Mouse (Mus musculus) CD4-positive, CD25-positive, alpha-beta regulatory T cell, adult 4 months (primary cell): ENCODE data around the gene Ear10. TPM values are rescaled to one million over a fixed set of nuclear protein-coding genes. Genes with fewer than 3 reads are reported as not detected.
A peak's percentile ranks its signal among the peaks of the same experiment; 100 is the strongest.
"Not testable (repeated sequence)": the region's sequence is repeated elsewhere in the genome, so short reads cannot be mapped to it uniquely, and the experiment has no call there.

Source experiments
- ATAC-seq: one replicate; pipeline ENCODE4 v1.8.0; 2017
- polyA plus RNA-seq, 2 experiments: library from polyadenylated mRNA; unstranded; fragments of 100-300 nt; shearing (Covaris generic); gene quantifications; one replicate each; pipeline ENCODE4 v1.2.1; 2017

Ear10 gene
- not detected for polyA plus RNA-seq

DNA sequence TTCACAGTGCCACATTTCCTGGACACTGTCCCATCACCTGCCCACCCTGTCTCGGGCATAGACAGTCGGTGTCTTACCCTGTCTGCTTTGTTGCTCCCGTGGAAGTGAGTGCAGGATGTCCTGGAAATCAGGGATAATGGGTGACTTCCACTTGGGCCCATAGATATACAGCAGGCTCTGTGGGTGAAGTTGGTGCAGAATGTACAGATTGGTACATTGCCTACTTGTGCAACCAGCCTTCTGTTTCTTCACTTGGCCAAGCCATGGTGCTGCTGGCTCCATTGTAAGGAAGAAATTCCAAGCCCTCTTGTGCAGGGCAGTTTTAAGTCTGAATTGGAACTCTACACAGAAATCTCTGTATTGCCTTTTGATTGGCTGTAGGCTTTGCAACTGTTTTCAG, at the start of gene Ear10:
Gene Ear10 (minus strand): TSS at position 101 of the 400 bp plus-strand sequence.
- ATAC-seq, result not testable (repeated sequence)

DNA sequence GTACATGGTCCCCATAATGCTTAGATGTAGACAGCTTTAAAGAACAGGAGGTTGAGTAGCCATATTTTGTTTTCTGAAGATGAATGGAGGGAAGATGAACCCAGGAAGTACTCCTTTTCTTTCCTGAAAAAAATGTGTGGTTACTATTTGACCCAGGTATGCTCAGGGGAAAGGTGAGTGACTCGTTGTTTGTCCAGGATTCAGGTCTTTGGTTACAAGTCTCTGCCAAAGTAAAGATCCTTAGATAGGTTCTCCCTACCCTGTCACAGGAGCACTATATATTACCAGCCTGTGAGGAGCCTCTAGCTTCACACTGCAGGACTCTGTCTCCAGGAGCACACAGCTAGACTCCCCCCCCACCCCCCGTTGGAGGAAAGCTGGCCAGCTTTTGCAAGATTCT, 33.4 kb upstream of the Ear10 start, which contains the start of gene Ang5:
Gene Ang5 (plus strand): TSS at position 301 of the 400 bp plus-strand sequence.
- not testable (repeated sequence) for ATAC-seq

DNA sequence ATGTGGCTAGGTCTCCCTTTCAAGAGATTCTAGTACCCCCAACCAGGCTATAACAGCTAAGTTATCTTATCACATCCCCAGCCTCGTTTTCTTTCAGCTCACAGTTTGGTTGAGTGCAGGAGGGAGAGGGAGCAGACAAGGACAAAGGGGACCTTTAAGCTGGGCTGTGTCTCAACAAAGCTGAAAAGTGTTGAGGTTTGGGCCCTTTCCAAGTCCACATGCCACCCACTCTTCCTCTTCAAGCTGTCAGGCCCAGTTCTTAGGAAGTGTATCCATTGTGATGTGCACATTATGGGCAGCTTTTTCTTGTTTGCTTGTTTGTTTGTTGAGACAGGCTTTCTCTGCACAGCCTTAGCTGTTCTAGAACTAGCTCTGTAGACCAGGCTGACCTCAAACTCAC, 31.7 kb upstream of the Ear10 start:
- ATAC-seq, result not testable (repeated sequence)

DNA sequence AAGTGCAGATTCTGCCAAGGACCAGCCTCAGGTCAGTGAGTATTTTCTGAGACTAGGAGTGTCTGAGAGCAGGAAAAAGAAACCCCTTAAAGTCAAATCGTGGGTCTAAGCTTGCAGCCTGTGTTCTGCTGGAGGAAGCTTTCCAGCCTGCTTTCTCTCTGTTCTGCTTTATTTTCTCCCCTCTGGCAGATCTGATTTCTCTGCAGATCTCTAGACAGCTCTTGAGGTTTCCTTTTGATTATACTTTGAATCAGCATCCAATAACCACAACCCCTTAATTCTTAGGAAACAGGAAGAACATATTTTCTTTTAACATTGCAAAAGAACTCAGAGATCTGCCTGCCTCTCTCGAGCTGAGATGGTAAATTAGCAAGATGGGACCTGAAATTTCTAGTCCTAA, 30.0 kb upstream of the Ear10 start:
- ATAC-seq, result not testable (repeated sequence)

DNA sequence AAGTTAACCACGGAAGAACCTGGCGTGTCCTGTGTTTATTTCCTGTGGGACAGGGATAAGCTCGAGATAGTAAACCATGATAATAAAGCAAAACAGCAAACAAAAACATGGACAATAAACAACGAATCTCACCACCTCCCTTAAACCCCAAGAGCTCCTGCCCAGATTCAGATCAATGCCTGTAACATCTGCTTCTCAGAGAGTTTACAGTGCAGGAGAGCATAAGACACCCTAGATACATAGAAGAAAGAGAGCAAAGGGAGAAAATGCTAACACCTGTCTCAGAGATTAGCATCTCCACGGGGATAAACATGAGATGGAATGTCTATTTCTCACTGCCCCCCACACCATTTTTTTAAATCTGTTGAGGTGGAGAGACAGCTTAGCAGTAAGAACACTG, 10.0 kb upstream of the Ear10 start:
- not testable (repeated sequence) for ATAC-seq

DNA sequence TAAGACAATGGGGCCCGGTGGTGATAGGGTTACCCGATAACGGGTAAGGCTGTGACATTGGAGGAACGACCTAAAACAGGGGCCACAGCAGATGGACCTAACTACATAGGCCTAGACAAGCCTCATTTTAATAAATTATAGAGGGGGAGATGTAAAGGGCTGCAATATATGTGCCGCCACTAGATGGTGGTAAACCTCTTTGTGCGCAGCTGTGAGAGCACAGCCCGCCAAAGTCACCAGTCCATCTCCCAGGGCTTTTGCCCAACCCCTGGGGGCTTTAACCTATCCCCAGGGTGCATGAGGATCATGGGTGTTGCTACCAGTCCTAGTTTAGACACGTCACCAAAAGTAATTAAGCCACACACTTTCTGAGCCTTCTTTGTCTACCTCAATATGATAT, 9.6 kb upstream of the Ear10 start:
- not testable (repeated sequence) for ATAC-seq

DNA sequence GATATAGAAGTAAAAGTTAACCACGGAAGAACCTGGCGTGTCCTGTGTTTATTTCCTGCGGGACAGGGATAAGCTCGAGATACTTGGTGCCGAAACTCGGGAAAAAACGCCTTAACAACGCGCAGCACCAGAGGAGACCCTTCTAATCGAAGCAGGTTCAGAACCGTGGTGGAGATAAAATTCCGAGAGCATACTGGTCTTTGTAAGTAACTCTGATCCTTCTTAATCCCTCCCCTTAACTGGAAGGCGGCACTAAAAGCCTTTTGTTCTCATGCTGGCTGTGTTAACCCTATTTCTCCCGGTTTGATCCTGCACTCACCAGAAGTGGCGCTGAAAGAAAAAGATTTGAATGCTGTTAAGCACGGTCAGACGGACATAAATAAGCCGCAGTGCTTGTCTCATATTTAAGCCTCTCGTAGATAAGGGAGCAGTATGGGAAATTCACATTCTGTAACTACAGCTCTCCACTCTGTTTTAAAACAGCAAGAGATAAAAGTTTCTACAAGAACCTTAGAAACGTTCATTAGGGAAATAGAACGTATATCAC, 2.1 kb upstream of the Ear10 start:
- not testable (repeated sequence) for ATAC-seq

DNA sequence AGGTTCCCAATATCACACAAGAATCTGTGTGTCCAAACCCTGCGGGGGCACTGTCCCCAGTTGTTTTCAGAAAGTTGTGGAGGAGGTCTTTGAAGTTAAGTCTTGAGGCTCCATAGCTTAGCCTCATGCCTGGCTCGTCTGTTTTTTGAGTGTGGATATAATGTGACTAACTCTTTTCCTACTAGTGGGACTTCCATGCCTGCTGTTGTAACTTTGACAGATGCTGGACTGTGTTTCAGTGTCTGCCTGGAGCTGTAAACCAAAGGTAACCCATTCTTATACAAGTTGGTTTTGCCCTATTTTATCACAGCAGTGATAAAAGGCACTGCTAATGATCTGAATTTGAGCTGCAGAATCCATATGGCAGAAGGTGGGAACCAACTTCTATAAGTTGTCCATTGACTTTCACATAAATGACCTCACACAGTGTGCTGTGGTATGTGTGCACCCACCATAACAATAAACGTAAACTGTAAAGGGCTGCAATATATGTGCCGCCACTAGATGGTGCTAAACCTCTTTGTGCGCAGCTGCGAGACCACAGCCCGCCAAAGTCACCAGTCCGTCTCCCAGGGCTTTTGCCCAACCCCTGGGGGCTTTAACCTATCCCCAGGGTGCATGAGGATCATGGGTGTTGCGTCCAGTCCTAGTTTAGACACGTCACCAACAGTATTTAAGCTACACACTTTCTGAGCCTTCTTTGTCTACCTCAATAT, 1.5 kb upstream of the Ear10 start, which contains the start of gene Gm8113:
Gene Gm8113 (plus strand): TSS at position 703 of the 716 bp plus-strand sequence.
- peak; percentile 54 for ATAC-seq

DNA sequence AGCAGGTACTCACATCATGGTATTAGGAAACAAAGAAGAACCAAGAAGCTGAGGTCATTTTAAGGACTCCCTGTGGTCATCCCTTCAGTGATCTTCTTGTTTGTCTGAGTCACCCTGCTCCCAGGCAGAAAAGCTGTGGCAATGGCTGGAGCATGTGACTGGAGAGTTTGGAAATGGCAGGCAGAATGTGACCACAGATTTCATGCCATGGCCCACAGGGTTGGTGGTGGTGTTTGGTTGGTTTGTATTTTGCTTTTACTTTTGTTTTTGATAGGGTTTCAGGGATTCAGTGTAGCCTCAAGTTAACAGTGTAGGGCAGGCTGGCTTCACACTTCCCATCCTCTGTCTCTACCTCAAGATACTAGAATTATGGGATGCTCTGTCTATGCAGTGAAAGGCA, 5.1 kb downstream of the Ear10 start:
- ATAC-seq, result not testable (repeated sequence)

DNA sequence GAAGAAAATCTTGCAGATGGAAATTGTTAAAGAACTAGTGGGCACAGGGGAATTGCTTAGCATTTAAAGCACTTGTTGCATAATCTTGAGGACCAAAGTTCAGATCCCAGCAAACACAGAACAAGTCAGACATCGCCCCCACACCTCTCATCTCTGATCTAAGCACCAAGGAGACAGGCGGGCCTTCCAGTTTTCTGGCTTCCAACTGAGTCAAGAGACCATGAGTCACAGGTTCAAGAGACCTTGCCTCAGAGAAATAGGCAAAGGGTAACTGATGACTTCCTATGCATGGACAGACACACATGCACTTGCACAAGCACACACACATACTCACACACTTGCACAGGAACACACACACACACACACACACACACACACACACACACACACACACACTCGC, 24.8 kb downstream of the Ear10 start:
- ATAC-seq, result not testable (repeated sequence)

DNA sequence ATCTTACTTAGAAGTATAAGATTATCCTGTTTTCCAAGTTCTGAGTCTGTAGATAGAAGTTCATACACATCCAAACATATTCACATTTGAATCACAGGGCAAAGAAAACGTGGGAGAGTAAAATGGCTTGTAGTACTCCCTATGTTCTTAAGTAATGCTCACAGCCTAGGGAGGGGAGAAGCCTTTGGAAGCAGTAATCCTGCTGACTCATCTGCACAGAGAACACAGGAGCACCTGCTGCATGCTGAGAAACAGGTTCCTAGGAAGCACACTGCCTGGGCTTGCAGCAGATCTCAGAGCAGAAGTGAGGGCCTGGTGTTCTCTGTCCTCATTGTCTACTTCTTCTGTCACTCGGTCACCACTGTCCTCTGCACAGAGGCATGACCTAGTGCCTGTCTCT, 28.0 kb downstream of the Ear10 start:
- not testable (repeated sequence) for ATAC-seq

DNA sequence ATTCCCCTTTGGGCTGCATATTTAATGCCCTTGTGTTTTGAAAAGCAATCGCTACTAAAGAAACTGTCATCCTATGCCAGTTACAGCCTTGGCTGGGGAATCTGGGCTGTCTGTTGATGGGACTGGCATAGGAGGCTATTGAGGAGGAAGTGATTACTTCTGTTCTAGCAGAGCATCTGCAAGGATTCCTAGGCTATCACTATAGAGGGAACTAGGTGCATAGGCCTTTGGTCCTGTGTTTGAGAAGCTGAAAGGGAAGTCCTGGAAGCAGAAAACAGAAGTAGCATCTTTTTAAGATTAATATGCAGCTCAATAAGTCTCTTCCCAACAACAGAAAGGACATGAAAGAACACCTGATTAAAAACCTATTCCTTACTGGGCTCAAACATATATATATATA, 32.1 kb downstream of the Ear10 start:
- not testable (repeated sequence) for ATAC-seq

DNA sequence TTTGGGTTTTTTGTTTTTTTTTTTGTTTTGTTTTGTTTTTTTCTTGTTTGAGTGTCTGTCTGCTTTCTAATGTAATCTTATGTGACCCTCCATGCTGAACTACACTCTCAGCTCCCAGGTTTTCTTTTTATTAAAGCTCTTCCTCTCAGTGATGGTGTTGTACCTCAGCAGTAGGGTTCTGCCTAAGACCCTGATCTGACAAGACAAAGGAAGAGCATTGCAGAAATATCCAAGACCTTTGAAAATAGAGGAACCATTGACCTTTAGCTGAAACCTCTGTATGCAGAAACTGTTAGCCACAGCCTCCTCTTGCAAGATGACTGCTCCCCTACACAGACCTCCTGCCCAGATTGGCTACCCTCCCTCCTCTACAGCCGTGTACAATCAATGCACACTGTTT, 37.1 kb downstream of the Ear10 start:
- not testable (repeated sequence) for ATAC-seq

DNA sequence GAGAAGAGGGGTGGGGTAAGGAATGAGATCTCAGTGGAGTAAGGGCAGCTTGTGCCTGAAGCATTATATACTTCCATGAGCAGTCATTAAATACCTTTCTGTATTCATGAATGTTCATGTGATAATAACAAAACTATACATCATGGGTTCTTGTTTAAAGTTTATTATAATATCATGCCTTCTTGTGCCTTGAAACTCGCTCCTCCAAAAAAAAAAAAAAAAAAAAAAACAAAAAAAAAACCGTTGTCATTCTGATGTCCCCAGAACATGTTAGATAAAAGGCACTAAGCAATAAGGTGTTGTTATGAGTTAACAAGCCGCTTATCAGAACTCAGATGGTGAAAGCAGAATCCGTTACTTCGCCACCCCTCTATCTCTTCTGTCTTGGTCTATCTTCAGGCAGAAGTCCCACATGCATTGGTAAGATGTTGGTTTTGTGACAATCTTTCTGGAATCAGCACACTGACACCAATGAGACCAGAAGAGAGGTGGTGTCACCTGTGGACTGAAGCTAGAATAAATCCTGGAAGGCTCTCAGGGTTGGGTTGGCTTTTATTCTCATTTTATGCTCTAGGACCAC, 43.3 kb downstream of the Ear10 start:
- ATAC-seq, result not testable (repeated sequence)

DNA sequence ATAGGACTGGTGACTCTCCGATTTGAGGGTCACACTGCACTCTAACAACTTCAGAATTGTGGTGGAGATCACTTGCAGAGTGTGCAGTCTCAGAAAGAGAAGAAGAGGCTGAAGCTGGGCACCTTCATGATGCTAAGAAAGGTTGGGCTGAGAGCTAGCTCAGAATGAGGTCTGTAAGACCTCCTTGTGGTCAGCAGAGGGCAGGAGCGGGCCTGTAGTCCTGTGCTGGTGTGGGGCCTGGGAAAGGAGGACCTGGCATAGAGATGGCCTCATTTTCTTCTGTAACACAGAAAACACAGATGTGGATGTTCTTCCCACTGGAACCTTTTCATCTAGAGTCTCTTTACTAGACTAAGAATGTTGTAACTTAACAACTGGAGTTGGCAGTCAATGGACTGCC, 45.6 kb downstream of the Ear10 start:
- not testable (repeated sequence) for ATAC-seq

DNA sequence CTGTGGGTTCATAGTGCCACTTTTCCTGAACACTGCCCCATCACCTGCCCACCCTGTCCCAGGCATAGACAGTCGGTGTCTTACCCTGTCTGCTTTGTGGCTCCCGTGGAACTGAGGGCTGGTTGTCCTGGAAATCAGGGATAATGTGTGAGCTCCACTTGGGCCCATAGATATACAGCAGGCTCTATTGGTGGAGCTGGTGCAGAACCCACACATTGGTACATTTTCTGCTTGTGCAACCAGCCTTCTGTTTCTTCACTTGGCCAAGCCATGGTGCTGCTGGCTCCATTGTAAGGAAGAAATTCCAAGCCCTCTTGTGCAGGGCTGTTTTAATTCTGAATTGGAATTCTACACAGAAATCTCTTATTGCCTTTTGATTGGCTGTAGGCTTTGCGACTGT, 47.9 kb downstream of the Ear10 start, which contains the start of gene Ear1:
Gene Ear1 (minus strand): TSS at position 101 of the 400 bp plus-strand sequence.
- not testable (repeated sequence) for ATAC-seq

DNA sequence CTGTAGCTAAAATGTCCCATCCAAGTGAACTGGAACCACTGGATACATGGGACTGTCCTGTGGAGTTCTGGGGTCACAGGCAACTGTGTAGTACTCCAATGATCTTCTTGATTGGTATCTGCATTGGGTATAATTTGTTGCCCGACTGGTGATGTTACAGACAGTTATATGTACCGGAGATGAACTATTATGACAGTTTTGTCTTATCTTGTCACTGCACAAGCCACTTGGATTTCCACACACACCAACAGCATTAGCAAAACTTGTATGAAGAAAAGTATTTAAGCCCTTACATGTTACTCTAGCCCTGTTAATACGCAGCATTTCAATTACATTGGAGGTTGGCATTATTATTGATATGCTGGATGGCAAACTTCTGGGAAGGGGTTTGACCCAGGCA, 48.5 kb downstream of the Ear10 start:
- not testable (repeated sequence) for ATAC-seq

Other genes with a start within 250 kb of the Ear10 start
- gene Gm8165, start 246.4 kb downstream of the Ear10 start, polyA plus RNA-seq, result not detected
- gene Gm7324, start 225.7 kb downstream of the Ear10 start, polyA plus RNA-seq, result 1 to 10 TPM in 1 of 2 experiments, under 1 TPM in 1; 0.68 to 3.3 TPM
- not detected for gene Gm16506, start 196.1 kb downstream of the Ear10 start, polyA plus RNA-seq
- not detected for gene Gm6526, start 175.7 kb downstream of the Ear10 start, polyA plus RNA-seq
- gene Gm8180, start 138.8 kb downstream of the Ear10 start, polyA plus RNA-seq, result not detected
- not detected for gene Ear1, start 48.0 kb downstream of the Ear10 start, polyA plus RNA-seq
- under 1 TPM in 1 of 2 experiments, not detected in 1; 0.15 TPM for gene Gm8113, start 1.8 kb upstream of the Ear10 start, polyA plus RNA-seq
- gene Ang5, start 33.5 kb upstream of the Ear10 start, polyA plus RNA-seq, result not detected
- gene Ang6, start 78.7 kb upstream of the Ear10 start, polyA plus RNA-seq, result not detected
- 1 to 10 TPM in 1 of 2 experiments, not detected in 1; 1.4 TPM for gene Ear2, start 179.1 kb upstream of the Ear10 start, polyA plus RNA-seq
- gene Gm3327, start 200.3 kb upstream of the Ear10 start, polyA plus RNA-seq, result not detected